Mouse (Mus musculus): ENCODE measurements around the gene Camk1d.

GRCm38 (mm10) chr2:5631676-5632354 is 82.5 kb downstream of the Camk1d start:
- TF ChIP-seq CTCF (conservative IDR thresholded peaks at IDR 0.05; ENCODE audit: insufficient read depth, insufficient read length, low read depth, low read length) (no peak), POLR2A (IDR thresholded peaks at IDR 0.05; ENCODE audit: low read depth, low read length) (no peak)

All from kidney, adult 2 months (tissue).